Mouse (Mus musculus): ENCODE results near the gene Dmd.

GRCm38 (mm10) chrX:84960972-84961371, 2012.3 kb downstream of the Dmd start:
- TF ChIP-seq CTCF (IDR thresholded peaks at IDR 0.05; ENCODE audit: extremely low read depth, insufficient read depth, low read length) (no peak), POLR2A (IDR thresholded peaks at IDR 0.05; ENCODE audit: extremely low read depth, insufficient read depth, low read length) (no peak)

Data from cortical plate, adult 2 months (tissue).